Mouse (Mus musculus) T-cell, adult 2 months (primary cell): ENCODE measurements around the gene Paox.
"Not testable (repeated sequence)": the region's sequence is repeated elsewhere in the genome, so short reads cannot be mapped to it uniquely, and the experiment has no call there.

Experiments used
- DNase-seq: peaks from one replicate; pipeline ENCODE4 v3.0.0; 2022; ENCODE audit warnings: low spot score

Paox gene

GRCm38 (mm10) chr7:140121338-140121910, 5.8 kb downstream of the Paox start:
- no peak for DNase-seq

GRCm38 (mm10) chr7:140122765-140123164, 7.2 kb downstream of the Paox start:
- no peak for DNase-seq

GRCm38 (mm10) chr7:140124382-140124781, 8.8 kb downstream of the Paox start:
- no peak for DNase-seq

GRCm38 (mm10) chr7:140125278-140126021, 9.9 kb downstream of the Paox start:
- DNase-seq: peak; percentile 83

- DNase-seq: no peak
Measured at GRCm38 (mm10) chr7:140126022-140126350, 10.4 kb downstream of the Paox start.

- DNase-seq: no peak
Measured at GRCm38 (mm10) chr7:140126934-140127333, 11.3 kb downstream of the Paox start.

GRCm38 (mm10) chr7:140127911-140128310, 12.3 kb downstream of the Paox start:
- no peak for DNase-seq

- not testable (repeated sequence) for DNase-seq
Measured at GRCm38 (mm10) chr7:140132184-140132583, 16.6 kb downstream of the Paox start.

- not testable (repeated sequence) for DNase-seq
Measured at GRCm38 (mm10) chr7:140134033-140134432, 18.4 kb downstream of the Paox start.

GRCm38 (mm10) chr7:140135106-140135770, 19.6 kb downstream of the Paox start:
- no peak for DNase-seq

- peak; percentile 94 for DNase-seq
Measured at GRCm38 (mm10) chr7:140137135-140138020, 21.8 kb downstream of the Paox start, which contains the start of gene Mtg1. Gene Mtg1, plus strand, starts transcription at chr7:140137564.

- DNase-seq: no peak
Measured at GRCm38 (mm10) chr7:140138021-140138310, 22.4 kb downstream of the Paox start.

- peak; percentile 77 for DNase-seq
Measured at GRCm38 (mm10) chr7:140141350-140141749, 25.8 kb downstream of the Paox start.

- DNase-seq: no peak
Measured at GRCm38 (mm10) chr7:140144550-140144949, 29.0 kb downstream of the Paox start.

GRCm38 (mm10) chr7:140153383-140153782, 37.8 kb downstream of the Paox start:
- DNase-seq: no peak

- DNase-seq: no peak
Measured at GRCm38 (mm10) chr7:140153829-140154217, 38.2 kb downstream of the Paox start.

- no peak for DNase-seq
Measured at GRCm38 (mm10) chr7:140154218-140154927, 38.8 kb downstream of the Paox start, which contains the start of gene Sprn. Gene Sprn, minus strand, starts transcription at chr7:140154877.

- no peak for DNase-seq
Measured at GRCm38 (mm10) chr7:140160363-140160762, 44.8 kb downstream of the Paox start.

- no peak for DNase-seq
Measured at GRCm38 (mm10) chr7:140164664-140165063, 49.1 kb downstream of the Paox start, which contains the start of gene Olfr522. Gene Olfr522, minus strand, starts transcription at chr7:140164764.

- DNase-seq: no peak
Measured at GRCm38 (mm10) chr7:140167950-140168349, 52.4 kb downstream of the Paox start.

GRCm38 (mm10) chr7:140169386-140169785, 53.8 kb downstream of the Paox start:
- no peak for DNase-seq

GRCm38 (mm10) chr7:140170863-140171262, 55.3 kb downstream of the Paox start:
- no peak for DNase-seq
